Mouse (Mus musculus) forebrain, embryonic 13.5 days (tissue): ENCODE measurements around the gene Hormad1. TPM values are rescaled to one million over a fixed set of nuclear protein-coding genes. Genes with fewer than 3 reads are reported as not detected.
A peak's percentile ranks its signal among the peaks of the same experiment; 100 is the strongest.
"Not testable (repeated sequence)": the region's sequence is repeated elsewhere in the genome, so short reads cannot be mapped to it uniquely, and the experiment has no call there.

Experiments
- ATAC-seq: fragments of 200-750 bp; cut with Nextera tagmentation; 2 replicates; pipeline ENCODE4 v1.8.0; 2017
- H3K27ac ChIP-seq: fragments of 300-500 bp; sonication (generic); 2 replicates; pipeline ENCODE4 v1.5.1; 2015; ENCODE audit warnings: inconsistent platforms, mild to moderate bottlenecking, moderate library complexity
- H3K27me3 ChIP-seq: fragments of 300-500 bp; sonication (generic); 2 replicates; pipeline ENCODE4 v1.6.1; 2015; ENCODE audit warnings: mild to moderate bottlenecking, inconsistent platforms
- H3K36me3 ChIP-seq: fragments of 300-500 bp; sonication (generic); 2 replicates; pipeline ENCODE4 v1.6.1; 2015; ENCODE audit warnings: mild to moderate bottlenecking, inconsistent platforms; ENCODE audit not compliant: poor library complexity, severe bottlenecking
- H3K4me1 ChIP-seq: fragments of 300-500 bp; sonication (generic); 2 replicates; pipeline ENCODE4 v1.6.1; 2015; ENCODE audit warnings: inconsistent platforms
- H3K4me2 ChIP-seq: fragments of 300-500 bp; sonication (generic); 2 replicates; pipeline ENCODE4 v1.6.1; 2015; ENCODE audit warnings: inconsistent platforms, mild to moderate bottlenecking, moderate library complexity
- H3K4me3 ChIP-seq: fragments of 300-500 bp; sonication (generic); 2 replicates; pipeline ENCODE4 v1.5.1; 2015; ENCODE audit warnings: mild to moderate bottlenecking, inconsistent platforms
- H3K9ac ChIP-seq: fragments of 300-500 bp; sonication (generic); 2 replicates; pipeline ENCODE4 v1.6.1; 2015; ENCODE audit warnings: mild to moderate bottlenecking, inconsistent platforms
- H3K9me3 ChIP-seq: fragments of 300-500 bp; sonication (generic); replicated peaks from 2 replicates; pipeline ENCODE4 v1.6.1; 2016; ENCODE audit warnings: inconsistent platforms
- WGBS: fragments of 180-500 bp; shearing (Covaris S2); methylation state at CpG from one replicate; pipeline ENCODE4 v1.1.7; 2015; 5-methylcytosine and 5-hydroxymethylcytosine counted together
- polyA plus RNA-seq: library from polyadenylated mRNA; unstranded; fragments of >200 nt; fragmentation: Nextera tagmentation; extraction: Ambion mirVana; gene quantifications from 2 replicates; pipeline ENCODE4 v1.2.1, GENCODE M21; 2015

Gene Hormad1
- polyA plus RNA-seq, 1 experiment from 2014 or later: not detected

- H3K36me3 ChIP-seq: peaks cover 13% of the 10 kb centered on the region
- WGBS: 51% methylated on average over 8 of the region's 8 CpGs
- no peaks in the 10 kb centered on the region for H3K9me3 ChIP-seq
- peak overlapping the region; percentile 45; the same call in 1 of the 2 replicates for H3K9ac ChIP-seq
- H3K27me3 ChIP-seq: no peaks in the 10 kb centered on the region
- H3K27ac ChIP-seq: peak overlapping the region; percentile 62; the same call in 1 of the 2 replicates
- ATAC-seq: no peak
- H3K4me1 ChIP-seq: peaks cover 12% of the 10 kb centered on the region
- H3K4me3 ChIP-seq: peak overlapping the region; percentile 81
- H3K4me2 ChIP-seq: peak overlapping the region; percentile 58
Measured at GRCm38 (mm10) chr3:95587754-95588603, 28.5 kb downstream of the Hormad1 start.

GRCm38 (mm10) chr3:95588604-95589086 is 29.2 kb downstream of the Hormad1 start, which contains the start of gene Golph3l:
Golph3l (plus strand) TSS chr3:95588934.
- Histone ChIP-seq H3K4me3 (peak within 1 kb of the TSS; percentile 81), H3K27ac (peak within 1 kb of the TSS; percentile 62; the same call in 1 of the 2 replicates)
- under 1% methylated on average over 12 of the region's 12 CpGs for WGBS

GRCm38 (mm10) chr3:95598734-95599133 is 39.3 kb downstream of the Hormad1 start:
- H3K9ac ChIP-seq: no peak overlapping the region
- no peak overlapping the region for H3K4me2 ChIP-seq
- no peaks in the 10 kb centered on the region for H3K9me3 ChIP-seq
- H3K27me3 ChIP-seq: no peaks in the 10 kb centered on the region
- no peak overlapping the region for H3K4me3 ChIP-seq
- H3K36me3 ChIP-seq: peaks cover 26% of the 10 kb centered on the region
- no peak for ATAC-seq
- H3K4me1 ChIP-seq: no peaks in the 10 kb centered on the region
- no peak overlapping the region for H3K27ac ChIP-seq

More at GRCm38 (mm10) chr3:95588604-95589086, 29.2 kb downstream of the Hormad1 start, which contains the start of gene Golph3l:
- H3K4me1 ChIP-seq: peaks cover 12% of the 10 kb centered on the region
- peaks cover 20% of the 10 kb centered on the region for H3K36me3 ChIP-seq
- ATAC-seq: peak; percentile 100
- peak within 1 kb of the TSS; percentile 74 for H3K9ac ChIP-seq
- no peaks in the 10 kb centered on the region for H3K27me3 ChIP-seq
- peak within 1 kb of the TSS; percentile 68 for H3K4me2 ChIP-seq
- H3K9me3 ChIP-seq: no peaks in the 10 kb centered on the region

- no peak for ATAC-seq
Measured at GRCm38 (mm10) chr3:95601287-95601686, 41.8 kb downstream of the Hormad1 start.

GRCm38 (mm10) chr3:95606096-95606495 is 46.6 kb downstream of the Hormad1 start:
- no peaks in the 10 kb centered on the region for H3K9me3 ChIP-seq
- no peak overlapping the region for H3K27ac ChIP-seq
- H3K36me3 ChIP-seq: peaks cover 28% of the 10 kb centered on the region
- no peak overlapping the region for H3K9ac ChIP-seq
- 87% methylated on average over 3 of the region's 3 CpGs for WGBS
- H3K4me2 ChIP-seq: no peak overlapping the region
- H3K4me3 ChIP-seq: no peak overlapping the region
- ATAC-seq: no peak
- H3K27me3 ChIP-seq: no peaks in the 10 kb centered on the region
- H3K4me1 ChIP-seq: no peaks in the 10 kb centered on the region

More at GRCm38 (mm10) chr3:95601287-95601686, 41.8 kb downstream of the Hormad1 start:
- Histone ChIP-seq H3K9ac (no peak overlapping the region), H3K4me2 (no peak overlapping the region), H3K9me3 (no peaks in the 10 kb centered on the region), H3K27ac (no peak overlapping the region), H3K4me1 (no peaks in the 10 kb centered on the region), H3K27me3 (no peaks in the 10 kb centered on the region), H3K4me3 (no peak overlapping the region), H3K36me3 (0 out of 2 replicates have a peak, but pooled peaks cover 3% of the 10 kb centered on the region)
- WGBS: 95% methylated on average over 3 of the region's 3 CpGs

GRCm38 (mm10) chr3:95609195-95609594 is 49.7 kb downstream of the Hormad1 start:
- WGBS: 72% methylated on average over 3 of the region's 3 CpGs

GRCm38 (mm10) chr3:95613996-95614395 is 54.5 kb downstream of the Hormad1 start:
- no peaks in the 10 kb centered on the region for H3K27me3 ChIP-seq
- peaks cover 60% of the 10 kb centered on the region for H3K36me3 ChIP-seq
- WGBS: 94% methylated on average over 1 of the region's 1 CpGs
- H3K4me2 ChIP-seq: no peak overlapping the region
- no peak overlapping the region for H3K9ac ChIP-seq
- H3K9me3 ChIP-seq: no peaks in the 10 kb centered on the region
- no peak overlapping the region for H3K4me3 ChIP-seq
- H3K27ac ChIP-seq: no peak overlapping the region
- ATAC-seq: no peak
- no peaks in the 10 kb centered on the region for H3K4me1 ChIP-seq

More at GRCm38 (mm10) chr3:95609195-95609594, 49.7 kb downstream of the Hormad1 start:
- Histone ChIP-seq H3K9ac (no peak overlapping the region), H3K36me3 (peaks cover 36% of the 10 kb centered on the region), H3K27me3 (no peaks in the 10 kb centered on the region), H3K4me3 (no peak overlapping the region), H3K4me2 (no peak overlapping the region), H3K27ac (no peak overlapping the region), H3K9me3 (no peaks in the 10 kb centered on the region), H3K4me1 (no peaks in the 10 kb centered on the region)
- no peak for ATAC-seq

GRCm38 (mm10) chr3:95618511-95618910 is 59.0 kb downstream of the Hormad1 start:
- Histone ChIP-seq H3K9me3 (no peaks in the 10 kb centered on the region), H3K4me2 (no peak overlapping the region), H3K4me3 (no peak overlapping the region), H3K36me3 (peaks cover 52% of the 10 kb centered on the region), H3K27me3 (no peaks in the 10 kb centered on the region), H3K9ac (no peak overlapping the region), H3K27ac (no peak overlapping the region), H3K4me1 (no peaks in the 10 kb centered on the region)
- WGBS: 88% methylated on average over 1 of the region's 1 CpGs
- no peak for ATAC-seq

- Histone ChIP-seq H3K4me3 (no peak overlapping the region), H3K9ac (no peak overlapping the region), H3K36me3 (peaks cover 40% of the 10 kb centered on the region), H3K9me3 (no peaks in the 10 kb centered on the region), H3K27me3 (no peaks in the 10 kb centered on the region), H3K4me1 (peaks cover 10% of the 10 kb centered on the region), H3K27ac (no peak overlapping the region), H3K4me2 (no peak overlapping the region)
- WGBS: 89% methylated on average over 1 of the region's 1 CpGs
- ATAC-seq: no peak
Measured at GRCm38 (mm10) chr3:95621241-95621640, 61.8 kb downstream of the Hormad1 start.

- not testable (repeated sequence) for H3K27ac ChIP-seq, ATAC-seq, H3K4me3 ChIP-seq, H3K9me3 ChIP-seq, H3K4me2 ChIP-seq, H3K27me3 ChIP-seq, H3K9ac ChIP-seq
- 95% methylated on average over 20 of the region's 20 CpGs for WGBS
- H3K36me3 ChIP-seq: peaks cover 36% of the 10 kb centered on the region
- H3K4me1 ChIP-seq: peaks cover 21% of the 10 kb centered on the region
Measured at GRCm38 (mm10) chr3:95622421-95622820, 62.9 kb downstream of the Hormad1 start.

- 45% methylated on average over 2 of the region's 2 CpGs for WGBS
- ATAC-seq: no peak
- no peak overlapping the region for H3K4me3 ChIP-seq
- peaks cover 24% of the 10 kb centered on the region for H3K4me1 ChIP-seq
- no peaks in the 10 kb centered on the region for H3K27me3 ChIP-seq
- H3K9me3 ChIP-seq: no peaks in the 10 kb centered on the region
- peaks cover 37% of the 10 kb centered on the region for H3K36me3 ChIP-seq
- no peak overlapping the region for H3K27ac ChIP-seq
- H3K4me2 ChIP-seq: no peak overlapping the region
- no peak overlapping the region for H3K9ac ChIP-seq
Measured at GRCm38 (mm10) chr3:95623551-95623950, 64.1 kb downstream of the Hormad1 start.

GRCm38 (mm10) chr3:95623991-95624515 is 64.6 kb downstream of the Hormad1 start:
- 69% methylated on average over 5 of the region's 5 CpGs for WGBS
- H3K4me1 ChIP-seq: peaks cover 24% of the 10 kb centered on the region
- not testable (repeated sequence) for H3K9me3 ChIP-seq, H3K27me3 ChIP-seq, ATAC-seq
- H3K9ac ChIP-seq: peak overlapping the region; percentile 55; the same call in 1 of the 2 replicates
- H3K4me2 ChIP-seq: peak overlapping the region; percentile 53
- H3K27ac ChIP-seq: peak overlapping the region; percentile 49
- peaks cover 37% of the 10 kb centered on the region for H3K36me3 ChIP-seq
- peak overlapping the region; percentile 65 for H3K4me3 ChIP-seq
